Mouse (Mus musculus): ENCODE measurements around the gene Poll.

The Poll gene

GRCm38 (mm10) chr19:45560153-45560890 is at the start of gene Poll, which contains the start of gene Gm17018:
TSS of gene Poll (minus strand) at chr19:45560531.
TSS of gene Gm17018 (plus strand) at chr19:45560615.
- DNase-seq (ENCODE audit: low read depth, low spot score), result peak; percentile 84

- no peak for DNase-seq (ENCODE audit: low read depth, low spot score)
These were observed 48.5 kb upstream of the Poll start for GRCm38 (mm10) chr19:45608648-45609339.

- DNase-seq (ENCODE audit: low read depth, low spot score), result no peak
These were observed 47.1 kb upstream of the Poll start for GRCm38 (mm10) chr19:45607479-45607878.

DNA sequence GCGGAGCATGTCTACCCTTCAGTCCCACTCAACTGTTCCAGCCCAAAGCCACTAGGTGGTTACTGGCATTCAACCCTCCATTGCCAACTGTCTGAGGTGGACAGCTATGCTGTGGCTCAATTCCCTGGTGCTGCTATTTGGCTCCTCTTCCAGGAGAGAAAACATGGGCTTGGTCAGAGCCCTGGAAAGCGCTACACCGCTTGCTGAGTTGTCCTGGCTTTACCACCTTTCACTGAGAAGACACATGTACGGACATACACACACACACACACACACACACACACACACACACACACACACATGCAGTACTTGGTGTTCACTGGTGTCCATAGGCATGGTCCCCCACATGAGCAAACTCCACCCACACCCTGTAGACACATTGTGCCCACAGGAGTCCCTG is 46.4 kb upstream of the Poll start:
- no peak for DNase-seq (ENCODE audit: low read depth, low spot score)

DNA sequence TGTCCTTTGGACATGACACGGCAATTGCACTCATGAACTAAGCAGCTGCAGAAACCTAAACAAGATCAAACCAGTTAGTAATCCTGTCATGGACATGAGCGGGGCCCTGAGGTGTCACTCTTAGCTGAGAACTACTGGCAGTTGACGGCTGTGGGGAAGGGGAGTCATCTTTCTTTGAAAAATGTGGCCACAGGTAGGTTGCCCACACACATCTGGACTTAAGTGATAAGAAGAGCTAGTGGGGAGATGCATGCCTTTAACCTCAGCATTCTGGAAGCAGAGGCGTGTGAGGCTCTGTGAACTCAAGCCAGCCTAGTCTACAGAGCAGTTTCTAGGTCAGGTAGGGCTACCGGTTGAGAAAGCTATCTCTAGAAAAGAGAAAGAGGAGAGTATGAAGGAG is 42.3 kb upstream of the Poll start:
- DNase-seq (ENCODE audit: low read depth, low spot score), result no peak

DNA sequence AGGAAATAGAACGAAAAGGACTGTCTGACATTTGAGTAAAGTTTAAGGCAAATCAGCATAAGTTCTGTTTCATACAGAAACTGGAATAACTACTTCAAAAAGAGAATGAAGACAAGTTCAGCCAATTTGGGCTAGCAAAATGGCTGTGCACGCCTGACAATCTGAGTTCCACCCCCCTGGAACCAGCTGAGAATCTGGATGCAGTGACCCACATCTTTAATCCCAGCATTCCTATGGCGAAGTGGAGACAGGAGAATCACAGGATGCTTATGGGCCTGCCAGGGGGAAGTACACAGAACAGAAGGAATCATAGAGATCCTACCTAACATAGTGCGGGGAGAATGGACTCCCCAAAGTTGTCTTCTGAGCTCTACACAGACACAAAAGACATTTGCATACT is 36.8 kb upstream of the Poll start:
- no peak for DNase-seq (ENCODE audit: low read depth, low spot score)

- DNase-seq (ENCODE audit: low read depth, low spot score), result no peak
These were observed 36.1 kb upstream of the Poll start for GRCm38 (mm10) chr19:45596434-45596833.

- no peak for DNase-seq (ENCODE audit: low read depth, low spot score)
These were observed 35.7 kb upstream of the Poll start for GRCm38 (mm10) chr19:45596019-45596418.

GRCm38 (mm10) chr19:45595481-45595880 is 35.1 kb upstream of the Poll start:
- no peak for DNase-seq (ENCODE audit: low read depth, low spot score)

- DNase-seq (ENCODE audit: low read depth, low spot score), result no peak
These were observed 33.7 kb upstream of the Poll start for GRCm38 (mm10) chr19:45594079-45594478.

GRCm38 (mm10) chr19:45592916-45593315 is 32.6 kb upstream of the Poll start:
- no peak for DNase-seq (ENCODE audit: low read depth, low spot score)

GRCm38 (mm10) chr19:45591704-45592103 is 31.4 kb upstream of the Poll start:
- no peak for DNase-seq (ENCODE audit: low read depth, low spot score)

GRCm38 (mm10) chr19:45589761-45590160 is 29.4 kb upstream of the Poll start:
- no peak for DNase-seq (ENCODE audit: low read depth, low spot score)

- DNase-seq (ENCODE audit: low read depth, low spot score), result no peak
These were observed 27.4 kb upstream of the Poll start for GRCm38 (mm10) chr19:45587509-45588292.

DNA sequence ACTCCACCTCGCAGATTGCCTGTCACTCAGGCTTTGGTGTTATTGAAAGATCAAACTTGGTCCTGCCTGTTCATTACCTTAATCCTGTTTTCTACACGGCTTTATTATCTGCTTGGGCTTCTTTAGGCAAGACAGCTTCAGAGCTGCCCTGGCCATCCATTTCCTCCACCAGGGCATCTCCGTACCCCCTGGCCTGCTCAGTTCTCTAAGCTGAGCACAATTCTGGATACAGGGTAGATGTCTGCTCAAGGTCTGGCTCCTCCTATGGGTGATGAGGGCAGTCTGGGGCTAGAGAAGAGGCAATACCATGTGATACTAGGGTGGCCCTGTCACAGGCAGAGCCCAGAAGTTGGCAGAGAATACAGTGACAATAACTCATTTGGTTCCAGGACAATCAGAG is 26.5 kb upstream of the Poll start:
- DNase-seq (ENCODE audit: low read depth, low spot score), result no peak

DNA sequence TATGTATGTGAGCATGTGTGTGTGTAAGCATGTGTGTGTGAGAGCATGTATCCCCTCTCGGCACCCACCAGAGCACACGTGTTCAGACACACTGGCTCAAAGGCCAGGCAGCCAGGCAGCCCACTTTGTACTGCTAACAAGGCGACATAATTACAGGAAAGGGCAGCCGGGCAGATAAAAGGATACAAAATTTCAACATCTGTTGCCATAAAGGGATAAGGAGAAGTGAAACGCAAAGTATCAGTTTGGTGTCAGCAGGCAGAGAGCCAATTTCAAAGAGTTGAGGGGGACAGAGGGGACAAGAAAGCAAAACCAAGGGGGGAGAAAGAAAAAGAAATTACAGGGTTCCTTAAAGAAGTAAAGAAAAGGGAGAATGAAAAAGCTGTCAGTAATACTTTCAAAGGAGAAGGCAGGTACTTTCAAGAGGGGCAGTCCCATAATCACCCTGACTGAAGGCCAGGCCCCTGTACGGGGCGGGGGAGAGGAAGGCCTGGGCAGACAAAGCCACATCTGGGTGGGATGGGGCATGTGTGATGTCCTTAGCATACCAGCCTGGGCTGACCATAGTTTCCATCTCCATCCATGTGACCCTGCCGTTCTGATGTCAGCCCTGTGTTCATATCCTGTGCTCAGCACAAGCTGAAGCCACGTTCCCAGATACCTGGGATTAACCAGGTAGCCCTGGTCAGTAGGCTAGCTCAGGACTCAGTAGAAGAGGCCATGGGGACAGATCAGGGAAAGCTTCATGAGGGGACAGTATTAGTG is 24.7 kb upstream of the Poll start:
- DNase-seq (ENCODE audit: low read depth, low spot score), result no peak

DNA sequence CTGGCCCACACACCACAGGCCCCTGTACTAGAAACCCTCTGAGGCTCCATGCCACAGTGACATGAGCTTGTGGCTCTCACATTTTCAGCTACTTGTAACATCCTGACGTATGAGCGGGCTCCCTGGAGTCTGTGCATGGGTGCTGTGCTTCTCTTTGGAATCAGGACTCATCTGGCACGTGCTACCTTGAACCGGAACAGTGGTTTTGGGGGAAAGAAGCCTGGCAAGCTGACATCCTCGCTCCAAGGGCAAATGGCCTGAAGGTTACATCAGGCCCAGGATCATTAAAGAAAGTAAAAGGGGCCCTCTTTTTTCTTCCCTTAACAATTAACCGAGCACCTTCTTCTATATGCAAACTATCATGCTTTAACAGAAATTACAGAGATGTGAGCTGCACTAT is 22.8 kb upstream of the Poll start:
- no peak for DNase-seq (ENCODE audit: low read depth, low spot score)

- DNase-seq (ENCODE audit: low read depth, low spot score), result no peak
These were observed 21.8 kb upstream of the Poll start for GRCm38 (mm10) chr19:45582161-45582560.

GRCm38 (mm10) chr19:45581257-45581656 is 20.9 kb upstream of the Poll start:
- DNase-seq (ENCODE audit: low read depth, low spot score), result peak; percentile 56

GRCm38 (mm10) chr19:45580235-45580634 is 19.9 kb upstream of the Poll start:
- no peak for DNase-seq (ENCODE audit: low read depth, low spot score)

- no peak for DNase-seq (ENCODE audit: low read depth, low spot score)
These were observed 19.1 kb upstream of the Poll start for GRCm38 (mm10) chr19:45579416-45579815.

DNA sequence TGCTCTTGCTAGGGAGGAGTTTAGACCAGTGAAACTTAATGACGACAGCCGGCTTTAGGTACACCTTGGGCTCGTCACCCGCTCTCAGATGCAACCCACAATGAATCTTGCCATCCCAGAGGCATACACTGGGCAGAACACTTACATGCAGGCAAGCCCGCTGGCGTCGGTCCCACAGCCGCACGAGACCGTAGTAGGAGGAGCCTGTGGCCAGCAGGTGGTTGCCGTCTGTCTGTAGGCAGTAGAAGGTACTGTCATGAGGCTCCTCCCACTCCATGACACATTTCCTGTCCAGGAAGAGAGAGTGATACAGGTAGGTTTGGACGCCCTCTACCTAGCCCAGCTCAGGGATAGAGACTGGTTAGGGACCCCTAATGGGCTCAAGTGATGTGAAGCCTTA is 18.6 kb upstream of the Poll start:
- DNase-seq (ENCODE audit: low read depth, low spot score), result no peak
